Mouse (Mus musculus) brain, adult 2 months (tissue): Measurements from ENCODE around the gene Arid1a.
A peak's percentile ranks its signal among the peaks of the same experiment; 100 is the strongest.
"Not testable (repeated sequence)": the region's sequence is repeated elsewhere in the genome, so short reads cannot be mapped to it uniquely, and the experiment has no call there.

Experiments
- DNase-seq: peaks from one replicate; pipeline ENCODE4 v3.0.0; 2011; ENCODE audit warnings: low read depth, low spot score

The Arid1a gene

DNA sequence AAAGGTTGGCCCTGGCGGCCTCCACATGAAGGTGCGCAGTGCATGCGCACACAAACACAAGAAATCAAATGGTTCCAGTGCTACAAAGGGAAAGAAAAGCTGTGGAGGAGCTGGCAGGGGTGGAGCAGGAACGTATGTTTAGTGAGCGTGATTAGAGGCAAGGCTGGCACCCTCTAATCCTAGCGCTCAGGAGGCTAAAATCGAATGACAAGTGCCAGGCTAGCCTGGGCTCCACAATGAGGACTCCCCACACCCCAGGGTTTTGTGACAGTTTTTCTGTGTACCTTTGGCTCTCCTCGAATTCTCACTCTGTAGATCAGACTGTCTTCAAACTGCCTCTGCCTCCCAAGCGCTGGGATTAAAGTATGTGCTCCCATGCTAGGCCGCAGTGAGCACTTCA is 103.8 kb downstream of the Arid1a start:
- no peak for DNase-seq

DNA sequence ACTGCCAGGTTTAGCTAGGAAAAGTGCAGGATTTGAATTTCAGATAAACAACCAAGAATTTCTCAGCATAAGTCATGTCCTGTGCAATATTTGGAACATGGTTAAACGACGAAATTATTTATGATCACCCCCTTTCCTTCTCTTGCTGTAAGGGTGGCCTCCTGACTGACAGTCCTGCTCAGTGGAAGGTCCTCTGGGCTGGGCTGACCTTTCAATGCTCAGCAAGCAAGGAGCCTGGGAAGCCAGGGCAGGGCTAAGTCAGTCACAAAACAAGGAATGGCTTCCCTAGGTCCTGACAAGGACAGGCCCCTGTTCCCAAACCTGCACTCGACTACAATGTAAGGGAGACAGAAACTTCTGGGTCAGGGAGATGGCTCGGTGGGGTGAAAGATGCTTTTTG is 104.6 kb downstream of the Arid1a start:
- no peak for DNase-seq

DNA sequence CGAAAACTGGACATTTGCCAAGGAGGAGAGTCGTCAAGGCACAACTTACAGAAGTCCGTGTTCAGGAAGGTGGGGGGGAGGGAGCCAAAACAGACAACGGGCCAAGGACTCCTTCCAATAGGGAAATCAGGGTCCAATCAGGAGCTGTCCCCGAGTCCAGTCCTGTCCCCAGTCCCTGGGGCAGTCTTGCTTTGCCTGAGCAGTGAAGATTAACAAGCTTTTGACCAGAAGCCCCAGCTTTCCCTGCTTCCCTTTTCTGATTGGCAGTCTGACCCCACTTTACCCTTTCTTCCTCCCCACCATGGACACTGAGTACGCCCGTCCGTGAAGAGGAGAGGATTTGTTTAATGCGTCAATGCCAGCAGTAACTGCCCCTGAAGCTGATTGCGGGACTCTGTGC is 105.1 kb downstream of the Arid1a start:
- no peak for DNase-seq

DNA sequence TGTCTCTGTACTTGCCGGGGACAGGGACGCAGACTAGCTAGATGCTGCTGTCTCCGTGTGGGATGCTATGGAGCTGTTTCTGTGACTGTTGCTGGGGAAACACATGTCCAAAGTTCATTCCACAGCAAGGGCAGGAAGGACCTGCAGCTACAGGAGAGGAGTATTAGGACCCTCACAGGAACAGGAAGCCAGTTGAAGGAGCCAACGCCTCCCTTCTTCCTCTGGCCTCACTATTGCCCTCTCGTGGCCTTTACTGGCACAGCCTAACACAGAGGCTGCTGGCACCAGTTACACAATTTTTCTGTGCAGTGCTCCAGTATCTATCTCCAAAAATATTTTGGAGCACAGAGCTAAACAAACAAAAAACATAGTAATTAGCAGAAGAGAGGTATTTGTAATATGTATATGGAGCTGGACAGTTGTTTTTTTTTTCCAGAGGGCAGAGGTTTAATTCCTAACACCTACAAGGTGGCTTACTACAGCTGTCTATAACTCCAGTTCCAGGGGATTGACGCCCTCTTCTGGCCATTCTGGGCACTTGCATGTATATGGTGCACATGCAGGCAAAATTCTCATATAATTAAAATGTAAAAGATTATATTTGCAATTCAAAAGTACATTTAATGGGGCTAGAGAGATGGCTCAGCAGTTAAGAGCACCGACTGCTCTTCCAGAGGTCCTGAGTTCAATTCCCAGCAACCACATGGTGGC is 106.4 kb downstream of the Arid1a start, which contains the start of gene Zdhhc18:
Gene Zdhhc18 (minus strand): TSS at position 166 of the 711 bp plus-strand sequence.
- peak; percentile 87 for DNase-seq

DNA sequence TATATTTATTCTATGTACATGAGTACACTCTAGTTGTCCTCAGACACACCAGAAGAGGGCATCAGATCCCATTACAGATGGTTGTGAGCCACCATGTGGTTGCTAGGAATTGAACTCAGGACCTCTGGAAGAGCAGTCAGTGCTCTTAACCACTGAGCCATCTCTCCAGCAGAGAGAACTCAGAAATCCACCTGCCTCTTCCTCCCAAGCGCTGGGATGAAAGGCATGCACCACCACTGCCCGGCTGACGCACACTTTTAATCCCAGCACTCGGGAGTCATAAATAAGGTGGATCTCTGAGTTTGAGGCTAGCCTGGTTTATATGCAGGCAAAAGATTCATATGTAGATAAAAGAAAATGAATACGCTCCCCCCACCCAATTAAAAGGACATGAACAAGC is 107.1 kb downstream of the Arid1a start:
- DNase-seq: not testable (repeated sequence)

DNA sequence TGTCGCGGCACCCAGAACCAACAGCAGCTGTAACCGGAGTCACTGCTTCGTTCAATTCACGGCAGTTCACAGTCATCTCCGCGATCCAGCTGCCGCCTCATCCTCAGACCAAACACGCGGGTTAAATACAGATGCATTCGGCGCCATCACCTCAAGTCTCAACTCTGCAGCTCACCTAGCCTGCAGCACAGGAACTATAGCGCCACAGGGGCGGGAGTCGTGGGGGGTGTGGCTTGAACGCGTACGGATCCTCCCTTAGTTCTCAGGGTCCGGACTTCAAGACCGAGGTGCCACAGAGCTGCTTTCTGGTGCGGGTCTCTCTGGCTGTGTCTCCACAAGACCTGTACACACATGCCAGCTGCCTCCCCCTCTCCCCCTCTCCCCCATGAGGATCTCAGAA is 110.9 kb downstream of the Arid1a start:
- no peak for DNase-seq

DNA sequence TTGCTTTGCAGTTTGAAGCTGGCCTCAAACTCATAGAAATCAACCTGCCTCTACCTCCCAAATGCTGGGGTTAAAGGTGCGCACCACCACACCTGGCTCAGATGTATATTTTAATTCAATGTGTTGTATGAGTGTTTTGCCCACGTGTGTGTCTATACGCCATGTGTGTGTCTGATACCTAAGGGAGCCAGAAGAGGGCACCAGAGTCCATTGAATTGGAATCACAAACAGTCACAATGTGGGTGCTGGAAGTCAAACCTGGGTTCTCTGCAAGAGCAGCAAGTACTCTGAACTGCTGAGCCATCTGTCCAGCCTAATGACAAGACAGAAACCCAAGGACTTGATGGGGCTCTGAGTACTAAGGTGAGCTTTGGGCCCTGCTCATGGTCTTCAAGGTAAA is 111.4 kb downstream of the Arid1a start:
- no peak for DNase-seq

DNA sequence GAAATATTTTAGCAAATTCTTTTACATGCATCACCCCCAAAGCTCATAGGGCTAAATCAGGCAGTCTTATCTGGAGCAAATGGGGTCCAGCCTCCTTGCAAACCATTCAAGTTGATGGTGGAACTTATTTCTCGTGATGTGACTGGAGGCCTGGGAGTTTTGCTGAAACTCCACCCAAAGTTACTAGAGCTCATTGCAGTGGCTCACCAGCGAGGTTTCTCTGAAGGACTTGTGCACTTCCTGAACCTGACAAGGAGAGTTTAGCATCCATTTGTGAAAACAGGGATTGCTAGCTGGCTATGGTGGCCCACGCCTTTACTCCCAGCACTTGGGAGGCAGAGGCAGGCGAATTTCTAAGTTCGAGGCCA is 122.5 kb downstream of the Arid1a start:
- DNase-seq: no peak

DNA sequence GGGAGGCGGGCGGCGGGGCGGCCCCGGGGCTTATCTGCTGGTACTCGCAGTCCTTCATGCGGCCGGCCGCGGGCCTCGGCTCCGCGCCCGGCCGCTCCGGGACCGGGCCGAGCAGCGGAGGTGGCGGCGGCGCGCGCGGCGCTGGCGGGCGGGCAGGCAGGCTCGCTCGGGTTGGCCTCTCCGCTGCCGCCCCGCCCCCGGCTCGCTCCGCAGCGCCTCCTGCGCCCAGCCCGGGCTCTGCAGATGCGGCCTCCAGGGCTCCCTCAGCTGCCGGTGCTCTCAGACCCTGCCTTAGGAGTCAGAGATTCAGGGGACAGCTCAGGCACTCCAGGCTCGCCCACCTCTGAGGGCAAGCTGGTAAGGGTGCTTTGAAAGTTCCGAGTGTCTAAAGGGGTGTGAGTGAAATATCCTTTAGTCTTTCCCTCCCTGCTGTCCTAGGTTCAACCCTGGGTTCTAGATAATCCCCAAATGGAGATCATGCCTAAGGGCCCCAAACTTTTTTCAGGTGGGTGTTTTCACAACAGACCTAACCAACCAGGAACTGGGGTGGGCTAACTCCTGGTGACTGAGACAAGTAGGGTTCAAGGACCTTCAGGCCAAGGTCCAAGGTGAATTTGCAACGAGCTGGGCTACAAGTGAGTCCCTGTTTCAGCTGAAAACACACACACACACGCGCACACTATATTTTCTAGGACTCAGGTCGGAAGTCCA is 123.1 kb downstream of the Arid1a start:
- DNase-seq: peak; percentile 90

DNA sequence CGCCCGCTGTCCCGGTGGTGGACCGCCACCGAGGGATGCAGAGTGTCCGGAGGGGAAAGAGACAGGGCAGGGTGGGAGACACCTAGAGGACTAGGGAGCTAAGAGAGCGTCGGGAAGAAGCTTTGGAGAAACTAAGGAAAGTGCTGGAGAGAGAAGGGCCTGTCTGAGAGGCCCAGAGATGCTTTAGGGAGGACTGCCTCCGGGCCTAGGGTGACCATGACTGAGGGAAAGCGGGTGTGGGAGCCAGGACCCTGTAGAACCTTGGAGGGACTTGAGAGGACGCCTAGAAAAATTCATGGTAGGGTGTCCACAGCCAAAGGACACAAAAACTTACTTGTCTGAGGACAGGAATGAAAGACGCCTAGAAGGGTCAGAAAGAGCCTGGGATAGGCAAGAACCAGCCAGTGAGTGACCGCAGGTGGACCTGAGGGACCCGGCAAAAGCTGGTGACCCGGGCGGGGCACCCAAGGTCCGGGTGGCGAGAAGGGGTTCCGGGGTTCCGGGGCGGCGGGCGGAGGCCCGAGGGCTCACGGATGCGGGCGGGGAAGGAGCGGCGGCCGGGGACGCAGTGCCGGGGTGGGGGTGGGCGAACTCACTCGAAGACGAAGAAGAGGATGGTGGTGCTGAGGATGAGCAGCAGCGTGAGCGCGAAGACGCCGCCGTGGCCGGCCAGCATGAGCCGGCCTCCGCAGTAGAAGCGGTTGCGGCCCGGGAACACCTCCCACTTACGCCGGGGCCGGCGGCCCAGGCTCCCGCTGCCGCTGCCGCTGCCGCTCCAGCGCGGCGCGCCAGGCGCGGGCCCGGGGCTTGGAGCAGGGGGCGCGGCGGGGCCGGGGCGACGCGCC is 123.9 kb downstream of the Arid1a start:
- DNase-seq: peak; percentile 59

DNA sequence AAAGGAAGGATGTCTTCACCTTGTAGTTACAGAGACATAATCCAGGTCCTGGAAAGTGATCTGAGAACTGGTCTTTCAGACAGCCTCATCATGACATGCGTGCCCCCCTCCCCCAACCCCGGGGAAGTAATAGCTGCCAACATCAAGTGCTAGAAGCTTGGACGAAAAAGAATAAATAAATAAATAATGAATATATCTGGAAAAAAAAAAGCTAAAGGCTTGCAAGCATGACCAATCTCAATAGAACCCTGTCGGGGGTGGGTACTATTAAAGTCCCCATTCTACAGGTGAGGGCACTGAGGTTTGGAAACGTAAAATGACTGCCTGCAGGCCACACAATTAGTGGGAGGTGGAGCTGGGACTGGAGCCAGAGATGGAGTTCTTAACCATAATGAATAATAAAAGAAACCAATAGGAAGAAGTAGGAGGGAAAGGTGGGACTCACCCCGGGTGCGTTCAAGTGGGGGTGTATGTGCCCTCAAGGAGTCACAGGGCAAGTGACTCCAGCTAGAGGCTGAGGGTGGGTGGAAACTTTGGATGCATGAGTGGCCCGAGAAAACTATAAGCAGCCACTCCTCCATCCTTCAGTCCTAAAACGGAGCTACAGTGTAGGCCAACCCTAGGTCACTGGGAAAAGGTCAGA is 124.7 kb downstream of the Arid1a start:
- DNase-seq: no peak

DNA sequence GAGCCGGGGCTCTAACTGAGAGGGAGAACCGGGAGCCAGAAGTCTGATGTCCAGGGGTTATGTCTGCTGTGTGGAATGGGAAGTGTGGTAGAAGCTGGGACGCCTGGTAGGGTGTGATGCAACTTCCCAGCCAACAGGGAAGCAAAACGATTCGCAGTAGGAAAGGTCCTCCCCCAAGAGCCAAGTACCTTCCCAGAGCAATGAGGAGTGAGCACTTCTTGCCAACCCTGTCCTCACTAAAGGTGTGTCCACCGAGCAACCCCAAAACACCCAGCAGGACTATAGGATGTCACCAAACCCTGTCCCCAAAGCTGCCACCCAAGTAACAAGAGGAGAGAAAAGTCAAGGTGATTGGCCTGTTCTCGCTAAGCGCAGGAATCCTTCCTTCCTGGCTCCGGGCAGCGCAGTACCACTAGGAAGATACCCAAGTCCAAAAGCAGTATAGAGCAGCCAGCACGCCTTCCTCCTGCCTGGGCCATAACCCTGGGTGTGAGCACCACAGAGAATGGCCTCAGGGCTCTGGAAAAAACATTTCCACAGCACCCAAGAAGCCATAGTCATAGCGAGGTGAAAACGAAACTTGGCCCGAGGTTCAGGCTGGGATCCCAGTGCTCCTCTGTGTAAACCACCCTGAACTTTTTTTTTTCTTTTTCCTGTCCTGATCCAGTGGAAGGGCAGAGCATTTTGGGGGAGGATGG is 125.3 kb downstream of the Arid1a start:
- DNase-seq: no peak

DNA sequence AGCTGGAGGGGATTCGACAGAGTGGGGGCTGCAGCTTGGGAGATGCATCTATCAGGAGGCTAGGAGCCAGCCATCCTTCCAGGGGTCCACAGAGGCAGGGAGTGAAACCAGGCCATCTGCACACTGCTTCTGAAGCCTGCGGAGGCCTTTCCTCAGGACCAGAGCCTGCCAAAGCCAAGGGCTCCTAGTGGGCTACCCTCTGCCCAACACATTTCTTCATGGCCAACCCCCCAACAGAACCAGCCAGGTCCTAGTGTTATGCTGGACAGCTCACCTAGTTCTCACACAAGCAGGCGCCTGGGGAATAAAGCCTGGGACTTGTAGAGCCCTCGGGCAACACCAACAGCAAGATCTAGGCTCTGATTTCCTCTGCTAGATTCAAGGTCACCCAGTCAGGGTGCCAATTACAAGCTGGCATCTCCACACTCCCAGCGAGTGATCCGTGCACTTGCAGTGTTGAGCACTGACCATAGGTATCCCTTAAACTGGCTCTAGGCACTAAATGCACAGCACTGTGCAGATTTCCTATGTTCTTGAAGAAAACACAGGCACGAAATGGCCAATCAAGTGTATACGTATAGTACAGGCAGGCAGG is 126.1 kb downstream of the Arid1a start:
- DNase-seq: peak; percentile 83

DNA sequence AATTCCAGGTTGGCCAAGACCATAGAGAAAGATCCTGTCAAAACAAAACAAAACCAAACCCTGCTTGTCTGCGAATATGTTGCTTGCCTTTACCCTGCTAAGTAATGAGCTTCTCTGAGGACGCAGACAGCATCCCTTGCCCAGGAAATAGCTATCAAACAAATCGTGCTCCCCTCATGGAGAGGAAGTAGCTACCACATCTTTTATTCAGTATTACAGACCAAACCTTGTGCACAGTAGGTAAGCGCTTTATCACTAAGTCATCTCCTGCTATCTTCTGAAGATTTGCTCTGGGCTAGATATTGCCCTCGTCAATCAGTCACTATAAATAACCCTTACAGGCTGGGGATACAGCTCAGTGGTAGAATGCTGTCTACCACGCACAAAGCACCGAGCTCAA is 127.4 kb downstream of the Arid1a start:
- no peak for DNase-seq
